ENCODE assay signal across 8 mouse cellular contexts in genomic region chr2:163719616-163720015, GRCm38 (mm10). TPM values are rescaled to one million over a fixed set of nuclear protein-coding genes. Genes with fewer than 3 reads are reported as not detected.
A peak's percentile ranks its signal among the peaks of the same experiment; 100 is the strongest.
DNase-seq lines count a peak whose midpoint lies in the region; ATAC-seq and TF ChIP-seq lines count a peak whose summit lies in the region.

No protein-coding gene starts in this region.

- TF ChIP-seq POLR2A in heart, adult 2 months (IDR thresholded peaks at IDR 0.05; ENCODE audit: insufficient read depth, low read depth, low read length) = no peak

- H3K4me3 ChIP-seq in heart, embryonic 13.5 days = no peak overlapping the region
- H3K4me3 ChIP-seq in heart, adult 2 months = no peak overlapping the region
- no peak overlapping the region for H3K4me3 ChIP-seq in lung, postnatal 0 days (ENCODE audit: low read depth, low read length)
- H3K4me3 ChIP-seq in hindbrain, embryonic 16.5 days (ENCODE audit: low read length) = no peak overlapping the region
- no peak overlapping the region for H3K4me3 ChIP-seq in neural tube, embryonic 12.5 days

- H3K79me2 ChIP-seq in heart, adult 2 months (replicated peaks; ENCODE audit: control insufficient read depth, insufficient read depth, low read length) = no peaks in the 10 kb centered on the region

- no peaks in the 10 kb centered on the region for H3K9me3 ChIP-seq in heart, embryonic 13.5 days
- no peaks in the 10 kb centered on the region for H3K9me3 ChIP-seq in lung, postnatal 0 days (ENCODE audit: low read length)
- H3K9me3 ChIP-seq in hindbrain, embryonic 16.5 days (ENCODE audit: control insufficient read depth, low read length) = no peaks in the 10 kb centered on the region
- no peaks in the 10 kb centered on the region for H3K9me3 ChIP-seq in neural tube, embryonic 12.5 days

- peaks cover 53% of the 10 kb centered on the region for H3K4me1 ChIP-seq in heart, embryonic 13.5 days
- peaks cover 15% of the 10 kb centered on the region for H3K4me1 ChIP-seq in heart, adult 2 months (ENCODE audit: control insufficient read depth, insufficient read depth, low read length)
- peaks cover 5% of the 10 kb centered on the region; the same call in 1 of the 2 replicates for H3K4me1 ChIP-seq in lung, postnatal 0 days (ENCODE audit: insufficient read depth, low read depth, low read length)
- peaks cover 22% of the 10 kb centered on the region for H3K4me1 ChIP-seq in hindbrain, embryonic 16.5 days (ENCODE audit: control insufficient read depth, insufficient read depth, low read depth, low read length)
- H3K4me1 ChIP-seq in neural tube, embryonic 12.5 days = peaks cover 36% of the 10 kb centered on the region

- 0 out of 2 replicates have a peak overlapping the region, but pooled peaks have one; percentile 16 for H3K27ac ChIP-seq in heart, embryonic 13.5 days (replicated peaks)
- no peak overlapping the region for H3K27ac ChIP-seq in heart, adult 2 months
- H3K27ac ChIP-seq in lung, postnatal 0 days (ENCODE audit: low read length) = no peak overlapping the region
- H3K27ac ChIP-seq in hindbrain, embryonic 16.5 days (ENCODE audit: low read depth, low read length) = no peak overlapping the region
- no peak overlapping the region for H3K27ac ChIP-seq in neural tube, embryonic 12.5 days

- H3K9ac ChIP-seq in heart, embryonic 13.5 days = no peak overlapping the region
- no peak overlapping the region for H3K9ac ChIP-seq in heart, adult 2 months (ENCODE audit: low read depth, low read length)
- no peak overlapping the region for H3K9ac ChIP-seq in lung, postnatal 0 days (replicated peaks; ENCODE audit: low read depth)
- no peak overlapping the region for H3K9ac ChIP-seq in hindbrain, embryonic 16.5 days (ENCODE audit: low read depth, low read length)
- H3K9ac ChIP-seq in neural tube, embryonic 12.5 days = 0 out of 2 replicates have a peak overlapping the region, but pooled peaks have one; percentile 2

- no peak for TF ChIP-seq CTCF in heart, adult 2 months (IDR thresholded peaks at IDR 0.05)
- TF ChIP-seq CTCF in lung, postnatal 0 days (IDR thresholded peaks at IDR 0.05) = no peak

- H3K36me3 ChIP-seq in heart, embryonic 13.5 days = peaks cover 28% of the 10 kb centered on the region
- H3K36me3 ChIP-seq in heart, adult 2 months (ENCODE audit: control insufficient read depth, insufficient read depth, low read length) = no peaks in the 10 kb centered on the region
- no peaks in the 10 kb centered on the region for H3K36me3 ChIP-seq in lung, postnatal 0 days (ENCODE audit: insufficient read depth, low read length)
- no peaks in the 10 kb centered on the region; the same call in 1 of the 2 replicates for H3K36me3 ChIP-seq in hindbrain, embryonic 16.5 days (ENCODE audit: control insufficient read depth, insufficient read depth, low read length)
- peaks cover 12% of the 10 kb centered on the region; the same call in 1 of the 2 replicates for H3K36me3 ChIP-seq in neural tube, embryonic 12.5 days

- H3K4me2 ChIP-seq in heart, embryonic 13.5 days = no peak overlapping the region
- H3K4me2 ChIP-seq in lung, postnatal 0 days (replicated peaks; ENCODE audit: low read depth, low read length) = no peak overlapping the region
- no peak overlapping the region for H3K4me2 ChIP-seq in hindbrain, embryonic 16.5 days (ENCODE audit: low read length)
- H3K4me2 ChIP-seq in neural tube, embryonic 12.5 days (replicated peaks) = no peak overlapping the region

- 45% methylated on average over 4 of the region's 4 CpGs for WGBS in heart, embryonic 13.5 days
- WGBS in heart, adult 2 months = 53% methylated on average over 4 of the region's 4 CpGs
- 44% methylated on average over 4 of the region's 4 CpGs for WGBS in lung, postnatal 0 days
- WGBS in hindbrain, embryonic 16.5 days = 42% methylated on average over 4 of the region's 4 CpGs
- 47% methylated on average over 4 of the region's 4 CpGs for WGBS in neural tube, embryonic 12.5 days

- H3K27me3 ChIP-seq in heart, embryonic 13.5 days (replicated peaks) = no peaks in the 10 kb centered on the region
- no peaks in the 10 kb centered on the region for H3K27me3 ChIP-seq in heart, adult 2 months (ENCODE audit: control insufficient read depth, insufficient read depth, low read length)
- no peaks in the 10 kb centered on the region for H3K27me3 ChIP-seq in lung, postnatal 0 days (replicated peaks; ENCODE audit: insufficient read depth, low read length)
- no peaks in the 10 kb centered on the region for H3K27me3 ChIP-seq in hindbrain, embryonic 16.5 days (replicated peaks; ENCODE audit: control insufficient read depth, insufficient read depth, low read length)
- H3K27me3 ChIP-seq in neural tube, embryonic 12.5 days (replicated peaks) = no peaks in the 10 kb centered on the region

- no peak for TF ChIP-seq EP300 in heart, adult 2 months (IDR thresholded peaks at IDR 0.05; ENCODE audit: insufficient read depth, low read depth, low read length)
- no peak for TF ChIP-seq EP300 in lung, postnatal 0 days (IDR thresholded peaks at IDR 0.05)

- ATAC-seq in heart, embryonic 13.5 days (ENCODE audit: extremely low read depth, insufficient number of reproducible peaks, low FRiP score, low TSS enrichment) = no peak
- peak; percentile 21; the same call in 1 of the 2 replicates for ATAC-seq in lung, postnatal 0 days
- peak; percentile 43 for ATAC-seq in hindbrain, embryonic 16.5 days
- ATAC-seq in neural tube, embryonic 12.5 days (ENCODE audit: low FRiP score, low read depth) = no peak

- intact Hi-C loops in heart, adult 2 months (cut with DNase I) = loop anchor here (1.0 to 10.0 kb wide), 6 partner anchors 42 to 185 kb away; partner anchors contain the start of genes Ccn5, Serinc3 and Ttpal

- no peak for DNase-seq in heart, adult 2 months
- no peak for DNase-seq in lung, postnatal 0 days (ENCODE audit: low spot score)
- DNase-seq in lung, postnatal 4 days = no peak
- DNase-seq in urinary bladder, postnatal 4 days (ENCODE audit: low spot score in 2 of 2) = no peak
- DNase-seq in yolk sac, embryonic 10.5 days (ENCODE audit: low spot score) = no peak

RNA-seq across cellular contexts. Expression of gene Ada, which starts 30.4 kb away (rescaled TPM):
- 3.6 and 3.7 TPM in 2 replicates for polyA plus RNA-seq in heart, embryonic 13.5 days (2015; fragmentation: Nextera tagmentation; extraction: Ambion mirVana)
- 1 to 10 TPM in 1 of 2 experiments, under 1 TPM in 1; 0.65 to 1.0 TPM for total RNA-seq in heart, adult 2 months (2021)
- polyA plus RNA-seq in heart, adult 2 months (2012; rRNA removed) = 0.61 and 1.2 TPM in 2 replicates
- 3.2 and 3.6 TPM in 2 replicates for polyA plus RNA-seq in lung, postnatal 0 days (2015; fragmentation: Nextera tagmentation; extraction: Ambion mirVana)
- polyA plus RNA-seq in hindbrain, embryonic 16.5 days (2015; fragmentation: Nextera tagmentation; extraction: Ambion mirVana) = 3.5 and 4.2 TPM in 2 replicates
- polyA plus RNA-seq in neural tube, embryonic 12.5 days (2016; fragmentation: Nextera tagmentation; extraction: Ambion mirVana) = 3.9 and 4.2 TPM in 2 replicates

Comparison
In these comparisons a context has a peak if more than half of its experiments do, and no peak if none do; other contexts are left out.
1. ATAC-seq: peak in lung, postnatal 0 days (single experiment) and hindbrain, embryonic 16.5 days (single experiment); none in heart, embryonic 13.5 days (single experiment) and neural tube, embryonic 12.5 days (single experiment).